Mouse (Mus musculus) lung, adult 2 months (tissue): ENCODE data around the gene Stat3.

Source experiments
- CTCF ChIP-seq: fragments of 200-500 bp; IDR thresholded peaks from 2 replicates; pipeline ENCODE4 v1.5.1; 2011; ENCODE audit warnings: mild to moderate bottlenecking, low read length, control low read depth; ENCODE audit not compliant: insufficient read depth
- POLR2A ChIP-seq: fragments of 200-500 bp; IDR thresholded peaks from 2 replicates; pipeline ENCODE4 v1.6.1; 2011; ENCODE audit warnings: low read depth, mild to moderate bottlenecking, control low read depth, low read length, borderline replicate concordance; ENCODE audit errors: extremely low read depth

DNA sequence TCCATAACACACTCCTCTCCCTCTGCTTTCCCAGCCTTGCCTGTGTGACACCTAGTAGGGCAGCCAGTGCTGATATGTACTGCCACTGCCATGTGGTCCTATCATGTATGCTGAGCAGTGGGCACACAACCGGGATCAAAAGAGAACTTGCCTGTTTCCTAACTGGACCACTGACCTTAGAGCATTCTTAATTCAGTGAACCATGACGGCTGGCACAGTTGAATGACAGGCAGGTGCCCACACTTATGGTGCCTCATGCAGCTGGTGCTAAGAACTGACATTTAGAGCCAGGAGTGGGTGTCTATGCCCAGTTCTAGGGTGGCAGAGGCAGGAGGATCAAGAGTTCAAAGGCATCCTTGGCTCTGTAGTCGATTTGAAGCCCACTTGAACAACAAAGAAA is 63.6 kb downstream of the Stat3 start:
- no peak for TF ChIP-seq POLR2A
- TF ChIP-seq CTCF, result no peak
